Mouse (Mus musculus) limb, embryonic 13.5 days (tissue): ENCODE measurements around the gene Mob2. TPM values are rescaled to one million over a fixed set of nuclear protein-coding genes. Genes with fewer than 3 reads are reported as not detected.

Experiments used
- ATAC-seq: fragments of 200-750 bp; cut with Nextera tagmentation; 2 replicates; pipeline ENCODE4 v1.8.0; 2017; ENCODE audit warnings: low read depth, moderate number of reproducible peaks, moderate TSS enrichment; ENCODE audit not compliant: low FRiP score
- H3K27ac ChIP-seq: fragments of 300-500 bp; sonication (generic); 2 replicates; pipeline ENCODE4 v1.5.1; 2015; ENCODE audit warnings: inconsistent platforms, mild to moderate bottlenecking, moderate library complexity
- H3K27me3 ChIP-seq: fragments of 300-500 bp; sonication (generic); 2 replicates; pipeline ENCODE4 v1.6.1; 2015; ENCODE audit warnings: mild to moderate bottlenecking, inconsistent platforms
- H3K36me3 ChIP-seq: fragments of 300-500 bp; sonication (generic); 2 replicates; pipeline ENCODE4 v1.6.1; 2015; ENCODE audit warnings: inconsistent platforms, mild to moderate bottlenecking, moderate library complexity
- H3K4me1 ChIP-seq: fragments of 300-500 bp; sonication (generic); 2 replicates; pipeline ENCODE4 v1.6.1; 2015; ENCODE audit warnings: inconsistent platforms
- H3K4me2 ChIP-seq: fragments of 300-500 bp; sonication (generic); replicated peaks from 2 replicates; pipeline ENCODE4 v1.6.1; 2015; ENCODE audit warnings: inconsistent platforms, mild to moderate bottlenecking, moderate library complexity
- H3K4me3 ChIP-seq: fragments of 300-500 bp; sonication (generic); 2 replicates; pipeline ENCODE4 v1.5.1; 2015; ENCODE audit warnings: moderate library complexity, mild to moderate bottlenecking, inconsistent platforms
- H3K9ac ChIP-seq: fragments of 300-500 bp; sonication (generic); 2 replicates; pipeline ENCODE4 v1.6.1; 2015; ENCODE audit warnings: mild to moderate bottlenecking, inconsistent platforms
- H3K9me3 ChIP-seq: fragments of 300-500 bp; sonication (generic); 2 replicates; pipeline ENCODE4 v1.6.1; 2016; ENCODE audit warnings: inconsistent platforms
- WGBS: fragments of 180-500 bp; shearing (Covaris S2); methylation state at CpG from one replicate; pipeline ENCODE4 v1.1.7; 2015; 5-methylcytosine and 5-hydroxymethylcytosine counted together
- polyA plus RNA-seq: library from polyadenylated mRNA; unstranded; fragments of >200 nt; fragmentation: Nextera tagmentation; extraction: Ambion mirVana; gene quantifications from 2 replicates; pipeline ENCODE4 v1.2.1, GENCODE M21; 2015

Mob2 gene
- polyA plus RNA-seq, 1 experiment from 2014 or later, result 70.7 TPM

- no peak overlapping the region for H3K4me3 ChIP-seq
- H3K36me3 ChIP-seq, result peaks cover 7% of the 10 kb centered on the region
- H3K9me3 ChIP-seq, result no peaks in the 10 kb centered on the region
- H3K4me1 ChIP-seq, result no peaks in the 10 kb centered on the region
- H3K27ac ChIP-seq, result no peak overlapping the region
- no peak overlapping the region for H3K4me2 ChIP-seq
- no peak overlapping the region for H3K9ac ChIP-seq
- H3K27me3 ChIP-seq, result no peaks in the 10 kb centered on the region
- 89% methylated on average over 3 of the region's 3 CpGs for WGBS
- no peak for ATAC-seq
These were observed 60.2 kb downstream of the Mob2 start for GRCm38 (mm10) chr7:142000661-142001060.

GRCm38 (mm10) chr7:141994121-141994520 lies 66.7 kb downstream of the Mob2 start:
- WGBS, result 88% methylated on average over 4 of the region's 4 CpGs
- Histone ChIP-seq H3K4me1 (no peaks in the 10 kb centered on the region), H3K4me2 (no peak overlapping the region), H3K9me3 (no peaks in the 10 kb centered on the region), H3K36me3 (no peaks in the 10 kb centered on the region), H3K27me3 (no peaks in the 10 kb centered on the region), H3K4me3 (no peak overlapping the region), H3K9ac (no peak overlapping the region), H3K27ac (no peak overlapping the region)
- no peak for ATAC-seq

- H3K4me3 ChIP-seq, result no peak overlapping the region
- H3K9me3 ChIP-seq, result no peaks in the 10 kb centered on the region
- no peaks in the 10 kb centered on the region for H3K4me1 ChIP-seq
- no peak overlapping the region for H3K27ac ChIP-seq
- no peak for ATAC-seq
- WGBS, result 79% methylated on average over 2 of the region's 2 CpGs
- H3K27me3 ChIP-seq, result no peaks in the 10 kb centered on the region
- no peak overlapping the region for H3K4me2 ChIP-seq
- H3K9ac ChIP-seq, result no peak overlapping the region
- no peaks in the 10 kb centered on the region for H3K36me3 ChIP-seq
These were observed 69.7 kb downstream of the Mob2 start for GRCm38 (mm10) chr7:141991183-141991582.

GRCm38 (mm10) chr7:141988314-141988806 lies 72.5 kb downstream of the Mob2 start:
- Histone ChIP-seq H3K4me2 (no peak overlapping the region), H3K36me3 (no peaks in the 10 kb centered on the region), H3K9ac (no peak overlapping the region), H3K9me3 (no peaks in the 10 kb centered on the region), H3K27ac (no peak overlapping the region), H3K4me1 (no peaks in the 10 kb centered on the region), H3K4me3 (no peak overlapping the region), H3K27me3 (no peaks in the 10 kb centered on the region)
- ATAC-seq, result no peak
- WGBS, result 85% methylated on average over 7 of the region's 7 CpGs

GRCm38 (mm10) chr7:141981237-141981636 lies 79.6 kb downstream of the Mob2 start:
- H3K27me3 ChIP-seq, result no peaks in the 10 kb centered on the region
- no peaks in the 10 kb centered on the region for H3K4me1 ChIP-seq
- WGBS, result 87% methylated on average over 7 of the region's 7 CpGs

GRCm38 (mm10) chr7:141979247-141979646 lies 81.6 kb downstream of the Mob2 start:
- 90% methylated on average over 4 of the region's 4 CpGs for WGBS
- no peak overlapping the region for H3K4me3 ChIP-seq
- no peak overlapping the region for H3K27ac ChIP-seq
- no peaks in the 10 kb centered on the region for H3K9me3 ChIP-seq
- ATAC-seq, result no peak
- no peaks in the 10 kb centered on the region for H3K4me1 ChIP-seq
- no peaks in the 10 kb centered on the region for H3K27me3 ChIP-seq
- no peaks in the 10 kb centered on the region for H3K36me3 ChIP-seq
- H3K4me2 ChIP-seq, result no peak overlapping the region
- H3K9ac ChIP-seq, result no peak overlapping the region

More at GRCm38 (mm10) chr7:141981237-141981636, 79.6 kb downstream of the Mob2 start:
- Histone ChIP-seq H3K9me3 (no peaks in the 10 kb centered on the region), H3K27ac (no peak overlapping the region), H3K36me3 (no peaks in the 10 kb centered on the region), H3K9ac (no peak overlapping the region), H3K4me3 (no peak overlapping the region), H3K4me2 (no peak overlapping the region)
- no peak for ATAC-seq

GRCm38 (mm10) chr7:141978003-141978402 lies 82.9 kb downstream of the Mob2 start:
- Histone ChIP-seq H3K36me3 (no peaks in the 10 kb centered on the region), H3K9me3 (no peaks in the 10 kb centered on the region), H3K9ac (no peak overlapping the region), H3K4me3 (no peak overlapping the region), H3K4me2 (no peak overlapping the region), H3K4me1 (no peaks in the 10 kb centered on the region), H3K27me3 (no peaks in the 10 kb centered on the region), H3K27ac (no peak overlapping the region)
- WGBS, result 78% methylated on average over 6 of the region's 6 CpGs
- ATAC-seq, result no peak

- Histone ChIP-seq H3K9me3 (no peaks in the 10 kb centered on the region), H3K4me1 (no peaks in the 10 kb centered on the region), H3K36me3 (no peaks in the 10 kb centered on the region), H3K27me3 (no peaks in the 10 kb centered on the region), H3K27ac (no peak overlapping the region), H3K4me3 (no peak overlapping the region), H3K9ac (no peak overlapping the region), H3K4me2 (no peak overlapping the region)
- WGBS, result 23% methylated on average over 7 of the region's 7 CpGs
- peak; percentile 24; the same call in 1 of the 2 replicates for ATAC-seq
These were observed 87.8 kb downstream of the Mob2 start for GRCm38 (mm10) chr7:141972831-141973619.

GRCm38 (mm10) chr7:141966281-141966680 lies 94.6 kb downstream of the Mob2 start:
- H3K4me1 ChIP-seq, result no peaks in the 10 kb centered on the region
- no peak overlapping the region for H3K4me2 ChIP-seq
- 86% methylated on average over 2 of the region's 2 CpGs for WGBS
- no peaks in the 10 kb centered on the region for H3K9me3 ChIP-seq
- H3K27me3 ChIP-seq, result no peaks in the 10 kb centered on the region
- no peaks in the 10 kb centered on the region for H3K36me3 ChIP-seq
- no peak for ATAC-seq
- H3K4me3 ChIP-seq, result no peak overlapping the region
- H3K27ac ChIP-seq, result no peak overlapping the region
- no peak overlapping the region for H3K9ac ChIP-seq

GRCm38 (mm10) chr7:141962521-141962920 lies 98.3 kb downstream of the Mob2 start:
- no peak for ATAC-seq
- H3K4me3 ChIP-seq, result no peak overlapping the region
- H3K9ac ChIP-seq, result no peak overlapping the region
- H3K27ac ChIP-seq, result no peak overlapping the region
- H3K4me1 ChIP-seq, result no peaks in the 10 kb centered on the region
- 89% methylated on average over 3 of the region's 3 CpGs for WGBS
- H3K4me2 ChIP-seq, result no peak overlapping the region
- H3K36me3 ChIP-seq, result no peaks in the 10 kb centered on the region
- H3K9me3 ChIP-seq, result no peaks in the 10 kb centered on the region
- no peaks in the 10 kb centered on the region for H3K27me3 ChIP-seq

GRCm38 (mm10) chr7:141961491-141961890 lies 99.4 kb downstream of the Mob2 start:
- Histone ChIP-seq H3K4me3 (no peak overlapping the region), H3K4me2 (no peak overlapping the region), H3K9me3 (no peaks in the 10 kb centered on the region), H3K27ac (no peak overlapping the region), H3K27me3 (no peaks in the 10 kb centered on the region), H3K9ac (no peak overlapping the region), H3K36me3 (no peaks in the 10 kb centered on the region), H3K4me1 (no peaks in the 10 kb centered on the region)
- 92% methylated on average over 3 of the region's 3 CpGs for WGBS
- no peak for ATAC-seq

GRCm38 (mm10) chr7:141960926-141961325 lies 99.9 kb downstream of the Mob2 start:
- no peak overlapping the region for H3K4me2 ChIP-seq
- no peak overlapping the region for H3K9ac ChIP-seq
- H3K36me3 ChIP-seq, result no peaks in the 10 kb centered on the region
- H3K27ac ChIP-seq, result no peak overlapping the region
- H3K4me3 ChIP-seq, result no peak overlapping the region
- no peak for ATAC-seq
- no peaks in the 10 kb centered on the region for H3K27me3 ChIP-seq
- WGBS, result 80% methylated on average over 2 of the region's 2 CpGs
- no peaks in the 10 kb centered on the region for H3K9me3 ChIP-seq
- no peaks in the 10 kb centered on the region for H3K4me1 ChIP-seq

GRCm38 (mm10) chr7:141959133-141959532 lies 101.7 kb downstream of the Mob2 start:
- no peaks in the 10 kb centered on the region for H3K36me3 ChIP-seq
- 79% methylated on average over 1 of the region's 1 CpGs for WGBS
- no peak for ATAC-seq
- no peaks in the 10 kb centered on the region for H3K9me3 ChIP-seq
- H3K4me2 ChIP-seq, result no peak overlapping the region
- H3K4me3 ChIP-seq, result no peak overlapping the region
- H3K27ac ChIP-seq, result no peak overlapping the region
- no peak overlapping the region for H3K9ac ChIP-seq
- no peaks in the 10 kb centered on the region for H3K4me1 ChIP-seq
- H3K27me3 ChIP-seq, result peaks cover 10% of the 10 kb centered on the region
